In genomic region chr10:41451656-41452055, GRCm38 (mm10) we compare ENCODE assay signal across 12 mouse cellular contexts. TPM values are rescaled to one million over a fixed set of nuclear protein-coding genes. Genes with fewer than 3 reads are reported as not detected.
DNase-seq lines count a peak whose midpoint lies in the region; ATAC-seq and TF ChIP-seq lines count a peak whose summit lies in the region.
"Had no signal": no experiment of that assay in that cellular context is flagged by ENCODE, and none has a peak within 500 bp of the region (broad histone marks: within the 10 kb centered on the region; RNA-seq: fewer than 3 reads in every experiment).

No protein-coding gene starts in this region.

- TF ChIP-seq CTCF in small intestine, adult 2 months (IDR thresholded peaks at IDR 0.05; ENCODE audit: extremely low read depth, insufficient read length, insufficient replicate concordance, low read depth, low read length), result no peak

- H3K4me2 ChIP-seq in midbrain, embryonic 14.5 days (ENCODE audit: low read length), result no peak overlapping the region

- H3K9ac ChIP-seq in midbrain, embryonic 14.5 days (replicated peaks; ENCODE audit: low read length), result no peak overlapping the region
- H3K9ac ChIP-seq: hindbrain, embryonic 15.5 days; limb, embryonic 15.5 days had no signal

- peak; percentile 38 for DNase-seq in cerebellum, adult 9-10 months
- no peak for DNase-seq in cerebellum, postnatal 10 days
- no peak for DNase-seq in midbrain, embryonic 10.5 days (ENCODE audit: low spot score)
- no peak for DNase-seq in midbrain, embryonic 14.5 days
- peak; percentile 78 to 85 for DNase-seq in kidney, postnatal 36 days
- no peak for DNase-seq in thymus, postnatal 25 days
- no peak for DNase-seq in hindbrain, embryonic 10.5 days (ENCODE audit: low spot score)
- DNase-seq: heart, adult 2 months; right cerebral cortex, postnatal 25 days had no signal

- H3K4me3 ChIP-seq in midbrain, embryonic 10.5 days, result peak overlapping the region; percentile 92; the same call in 1 of the 2 replicates
- H3K4me3 ChIP-seq in midbrain, embryonic 14.5 days (replicated peaks; ENCODE audit: low read depth, low read length), result no peak overlapping the region
- H3K4me3 ChIP-seq in small intestine, adult 2 months (ENCODE audit: low read depth, low read length), result peak overlapping the region; percentile 29; the same call in 1 of the 2 replicates
- H3K4me3 ChIP-seq in hindbrain, embryonic 10.5 days, result no peak overlapping the region
- H3K4me3 ChIP-seq: heart, adult 2 months had no signal

- no peak for TF ChIP-seq POLR2A in small intestine, adult 2 months (IDR thresholded peaks at IDR 0.05; ENCODE audit: low read depth, low read length)

- peaks cover 27% of the 10 kb centered on the region for H3K4me1 ChIP-seq in midbrain, embryonic 10.5 days
- peaks cover 26% of the 10 kb centered on the region for H3K4me1 ChIP-seq in midbrain, embryonic 14.5 days (ENCODE audit: control insufficient read depth, insufficient read depth, low read length)
- H3K4me1 ChIP-seq in small intestine, adult 2 months (ENCODE audit: control insufficient read depth, insufficient read depth, insufficient read length, low read length), result peaks cover 9% of the 10 kb centered on the region; the same call in 1 of the 2 replicates
- peaks cover 31% of the 10 kb centered on the region for H3K4me1 ChIP-seq in hindbrain, embryonic 10.5 days (replicated peaks)

- H3K27me3 ChIP-seq in midbrain, embryonic 10.5 days (ENCODE audit: low read depth, poor library complexity, severe bottlenecking), result no peaks in the 10 kb centered on the region
- no peaks in the 10 kb centered on the region for H3K27me3 ChIP-seq in midbrain, embryonic 14.5 days (ENCODE audit: control insufficient read depth, insufficient read depth, low read length)
- H3K27me3 ChIP-seq in small intestine, adult 2 months (ENCODE audit: control insufficient read depth, insufficient read depth, low read length), result no peaks in the 10 kb centered on the region
- no peaks in the 10 kb centered on the region for H3K27me3 ChIP-seq in hindbrain, embryonic 10.5 days (ENCODE audit: insufficient read depth, poor library complexity, severe bottlenecking)
- H3K27me3 ChIP-seq: hindbrain, embryonic 15.5 days; limb, embryonic 15.5 days had no signal

- H3K36me3 ChIP-seq in midbrain, embryonic 10.5 days, result peaks cover 43% of the 10 kb centered on the region
- peaks cover 38% of the 10 kb centered on the region for H3K36me3 ChIP-seq in midbrain, embryonic 14.5 days (ENCODE audit: control insufficient read depth, insufficient read depth, low read length)
- H3K36me3 ChIP-seq in small intestine, adult 2 months (ENCODE audit: control insufficient read depth, insufficient read depth, low read length), result peaks cover 25% of the 10 kb centered on the region
- H3K36me3 ChIP-seq in hindbrain, embryonic 10.5 days, result peaks cover 42% of the 10 kb centered on the region

- no peaks in the 10 kb centered on the region for H3K9me3 ChIP-seq in midbrain, embryonic 10.5 days (replicated peaks)
- no peaks in the 10 kb centered on the region for H3K9me3 ChIP-seq in midbrain, embryonic 14.5 days (ENCODE audit: control insufficient read depth, low read length)
- no peaks in the 10 kb centered on the region for H3K9me3 ChIP-seq in hindbrain, embryonic 10.5 days
- H3K9me3 ChIP-seq: hindbrain, embryonic 15.5 days; limb, embryonic 15.5 days had no signal

- H3K27ac ChIP-seq in midbrain, embryonic 10.5 days (replicated peaks), result no peak overlapping the region
- H3K27ac ChIP-seq in midbrain, embryonic 14.5 days (replicated peaks; ENCODE audit: low read depth, low read length), result no peak overlapping the region
- peak overlapping the region; percentile 38; the same call in 1 of the 2 replicates for H3K27ac ChIP-seq in small intestine, adult 2 months (ENCODE audit: insufficient read depth, low read depth, low read length)
- no peak overlapping the region for H3K27ac ChIP-seq in hindbrain, embryonic 10.5 days
- H3K27ac ChIP-seq: heart, adult 2 months; hindbrain, embryonic 15.5 days; limb, embryonic 15.5 days had no signal

- no peak for ATAC-seq in midbrain, embryonic 14.5 days (ENCODE audit: low FRiP score, low TSS enrichment)

- WGBS in midbrain, embryonic 10.5 days, result 92% methylated on average over 9 of the region's 9 CpGs
- WGBS in midbrain, embryonic 14.5 days, result 93% methylated on average over 9 of the region's 9 CpGs
- WGBS in small intestine, adult 2 months, result 65% methylated on average over 9 of the region's 9 CpGs
- 93% methylated on average over 9 of the region's 9 CpGs for WGBS in hindbrain, embryonic 10.5 days

RNA-seq across cellular contexts. Expression of gene Zbtb24, which starts 1.5 kb away (rescaled TPM):
- polyA plus RNA-seq in midbrain, embryonic 10.5 days (2016; fragmentation: Nextera tagmentation; extraction: Ambion mirVana), result 17.6 and 18.9 TPM in 2 replicates
- 18.5 and 20.5 TPM in 2 replicates for polyA plus RNA-seq in midbrain, embryonic 14.5 days (2014; fragmentation: Nextera tagmentation; extraction: Ambion mirVana)
- 7.0 and 15.7 TPM in 2 replicates for polyA plus RNA-seq in small intestine, adult 2 months (2012; rRNA removed)
- polyA plus RNA-seq in hindbrain, embryonic 10.5 days (2016; fragmentation: Nextera tagmentation; extraction: Ambion mirVana), result 18.6 TPM in 2 replicates

RNA-seq across cellular contexts. Expression of gene Mical1, which starts 24.5 kb away (rescaled TPM):
- 49.1 and 53.7 TPM in 2 replicates for polyA plus RNA-seq in midbrain, embryonic 10.5 days (2016; fragmentation: Nextera tagmentation; extraction: Ambion mirVana)
- polyA plus RNA-seq in midbrain, embryonic 14.5 days (2014; fragmentation: Nextera tagmentation; extraction: Ambion mirVana), result 17.0 and 20.5 TPM in 2 replicates
- polyA plus RNA-seq in small intestine, adult 2 months (2012; rRNA removed), result 78.0 and 164 TPM in 2 replicates
- 48.1 and 51.3 TPM in 2 replicates for polyA plus RNA-seq in hindbrain, embryonic 10.5 days (2016; fragmentation: Nextera tagmentation; extraction: Ambion mirVana)

RNA-seq across cellular contexts. Expression of gene Smpd2, which starts 38.5 kb away (rescaled TPM):
- polyA plus RNA-seq in midbrain, embryonic 10.5 days (2016; fragmentation: Nextera tagmentation; extraction: Ambion mirVana), result 68.7 and 72.2 TPM in 2 replicates
- polyA plus RNA-seq in midbrain, embryonic 14.5 days (2014; fragmentation: Nextera tagmentation; extraction: Ambion mirVana), result 35.5 and 36.1 TPM in 2 replicates
- polyA plus RNA-seq in small intestine, adult 2 months (2012; rRNA removed), result 49.9 and 121 TPM in 2 replicates
- 57.8 and 59.7 TPM in 2 replicates for polyA plus RNA-seq in hindbrain, embryonic 10.5 days (2016; fragmentation: Nextera tagmentation; extraction: Ambion mirVana)

RNA-seq across cellular contexts. Expression of gene Ppil6, which starts 38.6 kb away (rescaled TPM):
- 0.76 and 1.7 TPM in 2 replicates for polyA plus RNA-seq in midbrain, embryonic 10.5 days (2016; fragmentation: Nextera tagmentation; extraction: Ambion mirVana)
- polyA plus RNA-seq in midbrain, embryonic 14.5 days (2014; fragmentation: Nextera tagmentation; extraction: Ambion mirVana), result 1.3 and 1.7 TPM in 2 replicates
- polyA plus RNA-seq in small intestine, adult 2 months (2012; rRNA removed), result 0.15 TPM in 1 of 2 replicates, not detected in the other
- 1.1 and 1.2 TPM in 2 replicates for polyA plus RNA-seq in hindbrain, embryonic 10.5 days (2016; fragmentation: Nextera tagmentation; extraction: Ambion mirVana)

Comparison
In these comparisons a context has a peak if more than half of its experiments do, and no peak if none do; other contexts are left out.
1. DNase-seq: peak in cerebellum, adult 9-10 months (single experiment) and kidney, postnatal 36 days (2 of 2); none in cerebellum, postnatal 10 days (0 of 2), midbrain, embryonic 10.5 days (single experiment), midbrain, embryonic 14.5 days (single experiment), thymus, postnatal 25 days (single experiment) and hindbrain, embryonic 10.5 days (single experiment).
2. H3K4me3 ChIP-seq: peak in midbrain, embryonic 10.5 days (single experiment) and small intestine, adult 2 months (single experiment); none in midbrain, embryonic 14.5 days (single experiment) and hindbrain, embryonic 10.5 days (single experiment).